Mouse (Mus musculus) adrenal gland, postnatal 36 days (tissue): ENCODE results near the gene Apobec3. TPM values are rescaled to one million over a fixed set of nuclear protein-coding genes. Genes with fewer than 3 reads are reported as not detected.
A peak's percentile ranks its signal among the peaks of the same experiment; 100 is the strongest.
"Not testable (repeated sequence)": the region's sequence is repeated elsewhere in the genome, so short reads cannot be mapped to it uniquely, and the experiment has no call there.

ENCODE experiments used
- DNase-seq, 2 experiments: peaks; one replicate each; pipeline ENCODE4 v3.0.0; 2021; ENCODE audit warnings: mixed read lengths in 1 of 2
- total RNA-seq, 2 experiments: library from RNA; stranded (reverse); gene quantifications; 2 replicates each; pipeline ENCODE4 v1.2.3; 2021

Apobec3 gene
- total RNA-seq, 2 experiments from 2014 or later, result 14.5 to 15.7 TPM

DNA sequence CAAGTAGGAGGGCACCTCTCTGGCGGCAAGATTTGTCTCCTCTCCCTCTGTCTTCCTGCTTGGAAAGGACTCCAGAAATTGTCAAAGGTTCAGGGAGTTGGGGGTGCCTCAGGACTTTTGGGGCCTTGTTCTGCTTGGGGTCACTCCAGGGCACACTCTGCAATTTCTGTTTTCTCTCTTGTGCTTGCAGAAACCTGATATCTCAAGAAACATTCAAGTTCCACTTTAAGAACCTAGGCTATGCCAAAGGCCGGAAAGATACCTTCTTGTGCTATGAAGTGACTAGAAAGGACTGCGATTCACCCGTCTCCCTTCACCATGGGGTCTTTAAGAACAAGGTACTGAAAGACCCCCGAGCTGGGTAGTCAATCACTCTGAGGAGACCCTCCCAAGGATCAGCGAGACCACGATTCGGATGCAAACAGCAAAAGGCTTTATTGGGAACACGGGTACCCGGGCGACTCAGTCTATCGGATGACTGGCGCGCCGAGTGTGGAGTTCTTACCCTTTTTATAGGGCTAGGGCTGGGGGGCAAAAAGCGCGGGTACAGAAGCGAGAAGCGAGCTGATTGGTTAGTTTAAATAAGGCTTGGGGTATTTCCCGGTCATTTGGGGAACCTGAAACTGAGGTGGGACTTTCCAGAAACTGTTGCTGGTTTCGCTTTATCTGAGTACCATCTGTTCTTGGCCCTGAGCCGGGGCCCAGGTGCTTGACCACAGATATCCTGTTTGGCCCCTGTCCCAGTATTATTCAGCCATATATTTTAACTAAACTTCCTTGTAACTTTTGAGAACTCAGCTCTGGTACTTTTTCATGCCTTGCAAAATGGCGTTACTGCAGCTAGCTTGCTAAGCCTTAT is 4.0 kb downstream of the Apobec3 start:
- not testable (repeated sequence) for DNase-seq

DNA sequence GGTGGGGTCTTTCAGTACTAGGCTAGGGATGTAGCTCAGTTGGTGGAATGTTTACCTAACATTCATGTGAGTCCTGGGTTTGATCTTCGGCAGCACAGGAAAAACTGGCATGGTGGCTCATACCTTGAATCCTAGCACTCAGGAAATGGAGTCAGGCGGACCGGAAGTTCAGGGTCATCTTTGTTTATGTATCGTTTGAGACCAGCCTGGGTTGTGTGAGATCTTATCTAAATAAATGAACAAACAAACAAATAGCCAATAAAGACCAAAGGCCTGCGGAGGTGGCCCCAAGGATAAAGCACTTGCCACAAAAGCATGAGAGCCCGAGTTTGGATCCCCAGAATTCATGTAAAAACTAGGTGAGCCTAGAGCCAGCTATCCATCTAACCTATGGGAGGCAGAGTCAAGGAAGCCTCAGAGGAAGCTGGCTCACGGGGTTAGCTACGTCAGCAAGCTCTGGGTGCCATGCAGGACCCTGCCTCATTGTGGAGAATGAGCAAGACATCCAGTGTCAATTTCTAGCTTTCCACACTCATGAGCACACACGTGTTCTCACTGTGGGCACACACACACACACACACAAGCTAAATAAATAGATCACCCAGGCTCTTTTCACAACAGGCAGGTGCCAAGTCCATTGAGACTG is 4.7 kb downstream of the Apobec3 start:
- no peak for DNase-seq

DNA sequence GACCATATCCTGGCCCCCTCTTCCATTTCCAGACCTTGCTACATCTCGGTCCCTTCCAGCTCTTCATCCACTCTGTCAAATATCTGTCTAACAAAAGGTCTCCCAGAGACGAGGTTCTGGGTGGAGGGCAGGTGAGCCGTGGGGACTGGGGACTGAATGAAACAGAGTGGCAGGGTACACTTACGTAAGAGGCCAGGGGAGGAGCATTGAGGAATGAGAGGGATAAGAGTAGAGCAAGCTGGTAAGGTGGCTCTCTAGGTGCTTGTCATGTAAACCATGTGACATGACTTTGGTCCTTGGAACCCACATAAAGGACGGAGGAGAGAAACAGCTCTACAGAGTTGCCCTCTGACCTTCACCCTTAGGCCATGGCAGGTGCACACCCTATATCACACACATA is 7.5 kb downstream of the Apobec3 start:
- no peak for DNase-seq

DNA sequence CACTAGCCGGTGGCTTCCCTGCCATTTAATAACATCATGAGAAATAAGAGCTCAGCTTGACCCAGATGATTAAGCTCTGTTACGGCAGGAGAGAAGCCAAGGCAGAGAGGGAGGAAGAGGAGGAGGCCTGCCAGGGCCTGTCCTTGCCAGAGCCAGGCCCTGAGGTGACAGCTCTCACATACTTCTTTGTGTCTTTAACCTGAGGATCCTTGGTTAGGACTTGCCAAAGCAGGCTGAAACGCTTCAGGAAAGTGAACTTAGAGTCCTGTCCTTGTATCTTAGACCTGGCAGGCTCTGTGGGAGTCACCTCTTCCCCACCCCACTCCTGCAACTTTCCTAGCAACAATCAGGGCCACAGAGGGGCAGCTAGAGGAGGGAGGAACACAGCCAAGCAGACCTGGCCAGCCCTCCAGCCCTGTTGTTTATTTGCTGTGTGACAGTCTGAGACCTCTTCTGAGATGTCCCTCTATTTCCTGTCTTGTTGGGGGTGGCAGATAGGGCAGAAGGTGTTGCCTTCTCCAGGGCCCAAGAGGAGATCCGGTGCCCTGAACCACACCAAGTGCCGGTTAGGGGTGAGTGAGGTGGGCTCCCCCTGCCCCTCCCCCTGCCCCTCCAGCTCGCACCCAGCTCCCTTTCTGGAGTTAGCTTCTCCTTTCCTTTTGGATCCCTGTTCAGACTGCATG is 8.5 kb downstream of the Apobec3 start:
- peak in 1 of 2 experiments; percentile 25 for DNase-seq

DNA sequence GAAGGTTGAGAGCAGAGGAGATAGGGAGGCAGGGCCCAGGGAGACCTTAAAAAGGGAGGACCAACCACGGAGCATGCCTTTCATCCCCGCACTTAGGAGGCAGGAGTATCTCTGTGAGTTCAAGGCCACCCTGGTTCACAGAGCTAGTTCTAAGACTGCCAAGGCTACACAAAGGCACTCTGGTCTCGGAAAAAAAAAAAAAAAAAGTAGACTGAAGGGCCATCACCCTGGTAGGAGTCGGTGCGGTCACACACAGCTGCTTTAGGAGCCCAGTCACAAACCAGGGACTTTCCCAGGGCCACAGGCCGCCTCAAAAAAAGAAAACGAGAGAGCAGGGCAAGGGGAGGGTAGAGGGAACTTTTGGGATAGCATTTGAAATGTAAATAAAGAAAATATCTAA is 9.3 kb downstream of the Apobec3 start:
- DNase-seq, result peak; percentile 28 to 31

DNA sequence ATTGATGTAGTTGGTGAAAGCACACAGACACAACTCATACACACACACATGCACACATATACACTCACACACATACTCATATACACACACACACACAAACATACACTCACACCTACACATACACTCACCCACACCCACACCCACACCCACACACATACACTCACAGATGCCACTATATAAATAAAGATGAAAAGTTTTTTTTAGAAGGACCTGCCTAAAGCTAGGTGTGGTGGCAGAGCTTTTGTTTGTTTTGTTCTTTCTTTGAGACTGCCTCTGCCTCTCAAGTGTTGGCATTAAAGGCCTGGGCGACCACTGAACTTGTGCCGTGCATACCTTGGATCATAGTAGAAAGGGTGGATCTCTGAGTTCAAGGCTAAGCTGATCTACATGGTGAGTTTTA is 9.9 kb downstream of the Apobec3 start:
- no peak for DNase-seq

DNA sequence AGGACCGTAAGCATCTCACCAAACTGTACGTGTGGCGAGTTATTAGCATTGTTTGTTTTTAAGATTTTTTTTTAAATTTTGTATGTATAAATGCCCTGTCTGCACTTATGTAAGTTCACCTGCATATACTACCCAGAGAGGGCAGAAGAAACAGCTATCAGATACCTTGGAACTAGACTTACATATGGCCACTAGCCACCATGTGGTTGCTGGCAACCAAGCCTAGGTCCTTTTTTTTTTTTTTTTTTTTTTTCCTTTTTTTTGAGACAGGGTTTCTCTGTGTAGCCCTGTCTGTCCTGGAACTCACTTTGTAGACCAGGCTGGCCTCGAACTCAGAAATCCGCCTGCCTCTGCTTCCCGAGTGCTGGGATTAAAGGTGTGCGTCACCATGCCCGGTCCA is 11.6 kb downstream of the Apobec3 start:
- not testable (repeated sequence) for DNase-seq

GRCm38 (mm10) chr15:79903963-79904362 is 12.5 kb downstream of the Apobec3 start:
- no peak for DNase-seq

DNA sequence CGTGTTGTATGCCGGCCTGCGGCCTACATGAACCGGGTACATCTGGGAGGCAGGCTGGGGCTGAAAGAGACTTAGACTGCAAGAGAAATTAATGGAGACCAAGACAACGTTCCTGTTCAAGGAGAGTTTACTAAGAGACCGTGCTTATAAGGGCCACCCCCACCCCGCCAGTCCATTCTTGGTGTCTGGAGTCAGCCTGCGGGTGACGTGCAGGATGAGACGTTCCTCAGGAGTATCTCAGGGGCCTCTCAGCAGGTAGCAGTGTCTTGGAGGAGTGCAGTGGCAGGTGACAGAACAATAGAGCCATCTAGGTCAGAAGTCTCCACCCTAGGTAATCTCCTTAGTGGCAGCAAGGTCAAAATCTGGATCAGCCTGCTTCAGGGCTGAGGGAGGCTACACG is 13.2 kb downstream of the Apobec3 start:
- DNase-seq, result not testable (repeated sequence)

DNA sequence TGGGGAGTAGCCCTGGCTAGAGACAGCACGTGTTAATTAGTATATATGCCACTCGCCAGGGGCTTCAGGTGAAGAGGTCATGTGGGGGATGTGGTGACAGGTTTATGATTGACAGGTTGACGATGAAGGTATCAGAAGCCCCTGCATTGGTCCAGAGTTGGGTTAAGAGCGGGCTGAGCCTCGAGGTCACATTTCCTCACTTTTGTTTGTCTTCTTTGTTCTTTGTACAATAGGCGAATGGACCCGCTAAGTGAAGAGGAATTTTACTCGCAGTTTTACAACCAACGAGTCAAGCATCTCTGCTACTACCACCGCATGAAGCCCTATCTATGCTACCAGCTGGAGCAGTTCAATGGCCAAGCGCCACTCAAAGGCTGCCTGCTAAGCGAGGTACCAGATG is 13.8 kb downstream of the Apobec3 start:
- no peak for DNase-seq

DNA sequence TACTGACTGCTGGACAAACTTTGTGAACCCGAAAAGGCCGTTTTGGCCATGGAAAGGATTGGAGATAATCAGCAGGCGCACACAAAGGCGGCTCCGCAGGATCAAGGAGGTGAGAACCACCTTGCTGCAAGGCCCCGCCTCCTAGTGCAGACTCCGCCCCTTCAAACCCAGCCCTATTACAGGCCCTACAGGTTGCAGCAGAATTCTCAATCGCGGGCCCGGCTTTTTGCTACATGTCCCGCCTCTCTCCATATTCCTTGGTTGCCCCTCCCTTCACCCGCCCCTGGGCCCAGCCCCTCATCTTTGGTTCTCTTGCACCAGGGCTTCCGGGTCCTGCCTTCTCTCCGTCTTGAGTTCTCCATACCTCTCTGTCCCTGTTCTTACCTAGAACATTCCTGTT is 15.4 kb downstream of the Apobec3 start:
- DNase-seq, result no peak

- DNase-seq, result not testable (repeated sequence)
Observed at GRCm38 (mm10) chr15:79909006-79909405, 17.5 kb downstream of the Apobec3 start.

GRCm38 (mm10) chr15:79910812-79911211 is 19.4 kb downstream of the Apobec3 start:
- DNase-seq, result not testable (repeated sequence)

DNA sequence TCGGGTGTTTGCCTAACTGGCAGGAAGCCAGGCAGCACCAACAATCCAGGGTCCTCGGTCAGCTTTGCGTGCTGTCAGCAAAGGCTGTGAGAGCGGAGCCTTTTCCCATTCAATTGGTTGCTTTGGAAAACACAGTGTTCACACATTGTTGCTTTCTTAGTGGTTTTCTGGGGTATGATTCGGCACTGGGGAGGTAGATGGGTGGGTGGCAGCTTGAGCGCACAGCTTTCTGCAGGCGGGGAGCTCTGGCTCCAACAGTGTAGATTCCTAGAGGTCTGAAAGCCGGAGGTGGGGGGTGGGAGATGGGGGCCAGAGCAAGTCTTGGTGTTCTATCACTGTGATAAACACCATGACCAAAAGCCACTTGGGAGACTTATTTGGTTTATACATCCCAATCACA is 19.9 kb downstream of the Apobec3 start:
- DNase-seq, result no peak

- no peak for DNase-seq
Observed at GRCm38 (mm10) chr15:79913761-79914346, 22.4 kb downstream of the Apobec3 start.

DNA sequence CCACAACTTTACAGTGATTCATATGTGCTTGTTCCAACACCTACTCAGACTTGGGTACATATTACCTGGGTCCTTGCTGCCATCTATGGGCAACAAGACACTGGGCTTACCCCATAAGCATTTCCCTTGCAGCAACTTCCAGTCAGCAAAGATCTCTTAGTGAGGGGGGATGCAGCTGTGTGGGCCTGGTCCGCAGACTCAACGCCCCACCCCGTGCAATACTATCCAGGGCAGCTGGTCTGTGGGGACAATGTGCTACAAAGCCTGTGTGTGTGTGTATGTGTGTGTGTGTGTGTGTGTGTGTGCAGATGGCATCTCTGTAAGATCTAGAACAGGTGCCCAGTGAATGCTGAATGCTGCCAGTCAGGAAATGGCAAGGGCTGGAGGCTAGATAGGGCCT is 22.9 kb downstream of the Apobec3 start:
- DNase-seq, result no peak

- no peak for DNase-seq
Observed at GRCm38 (mm10) chr15:79916150-79916549, 24.7 kb downstream of the Apobec3 start.

DNA sequence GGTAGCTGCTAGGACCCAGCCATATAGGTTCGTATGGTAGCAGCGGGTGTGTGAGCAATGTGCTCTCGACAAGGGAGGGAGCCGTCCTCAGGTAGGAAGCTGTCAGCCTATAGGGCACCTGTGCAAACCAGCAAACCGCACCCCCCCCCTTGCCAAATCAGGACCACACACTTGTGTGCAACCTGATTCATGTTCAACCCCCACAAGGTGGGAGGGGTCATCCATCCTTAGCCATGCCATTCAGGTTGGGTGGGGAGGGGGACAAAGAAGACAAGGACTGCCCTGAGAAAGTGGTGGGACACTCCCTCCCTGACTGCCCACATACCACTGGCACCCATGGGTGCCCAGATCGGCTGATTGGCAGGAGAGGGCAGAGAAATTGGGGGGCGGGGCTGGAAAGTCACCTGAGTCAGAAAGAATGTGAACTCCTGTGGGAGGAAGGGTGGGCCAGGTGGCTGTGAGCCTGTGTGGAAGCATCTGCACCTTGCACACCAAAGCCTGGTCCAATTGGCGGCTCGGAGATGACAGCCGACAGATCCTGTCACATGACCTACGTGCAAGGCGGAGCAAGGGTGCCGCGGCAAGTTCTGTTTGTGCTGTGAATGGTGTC is 25.8 kb downstream of the Apobec3 start:
- no peak for DNase-seq

DNA sequence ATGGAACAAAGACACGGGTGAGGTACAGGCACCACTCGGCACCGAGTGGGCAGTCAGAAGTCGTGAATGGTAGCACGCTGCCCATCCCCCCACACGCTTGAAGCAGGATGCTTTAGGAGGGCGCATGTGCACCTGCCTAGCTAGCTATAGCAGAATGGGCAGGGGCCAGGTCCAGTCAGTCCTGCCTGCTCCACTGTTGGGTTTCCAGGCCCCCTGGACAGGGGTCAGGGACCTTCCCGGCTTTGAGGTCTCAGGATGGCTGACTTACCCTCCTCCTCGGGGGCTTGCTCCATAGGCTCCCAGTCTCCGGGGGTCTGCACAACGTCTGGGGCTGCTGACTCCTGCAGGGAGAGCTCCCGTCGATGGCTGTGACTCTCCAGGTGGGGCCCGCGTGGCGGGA is 27.0 kb downstream of the Apobec3 start:
- no peak for DNase-seq

DNA sequence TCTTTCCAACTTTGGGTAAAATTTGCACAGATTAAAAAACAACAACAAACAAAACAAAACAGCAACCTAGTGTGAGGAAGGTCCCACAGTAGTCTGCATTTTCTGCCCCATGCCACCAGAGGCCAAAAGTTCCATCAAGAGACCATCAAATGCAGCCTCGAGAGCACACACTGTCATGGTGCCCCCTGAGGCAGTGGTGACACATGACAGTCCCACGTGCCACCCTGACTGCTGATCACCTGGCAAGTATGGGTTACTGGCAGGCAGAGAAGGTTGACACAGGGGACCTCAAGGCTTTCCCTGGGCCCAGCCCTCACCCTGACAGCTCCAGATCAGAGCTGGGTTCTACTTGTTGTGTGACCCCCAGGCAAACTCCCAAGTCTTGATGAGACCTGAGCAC is 28.3 kb downstream of the Apobec3 start:
- DNase-seq, result no peak

- DNase-seq, result no peak
Observed at GRCm38 (mm10) chr15:79926856-79927416, 35.5 kb downstream of the Apobec3 start.

- DNase-seq, result peak; percentile 96 to 99
Observed at GRCm38 (mm10) chr15:79927637-79928122, 36.2 kb downstream of the Apobec3 start.
